Mouse (Mus musculus): ENCODE measurements around the gene Gsdme. TPM values are rescaled to one million over a fixed set of nuclear protein-coding genes. Genes with fewer than 3 reads are reported as not detected.

Gsdme gene
- total RNA-seq (2015; ENCODE audit: low replicate concordance) (4.6 and 9.6 TPM in 2 replicates), total RNA-seq (2017; ENCODE audit: low replicate concordance) (2.4 and 9.2 TPM in 2 replicates)

DNA sequence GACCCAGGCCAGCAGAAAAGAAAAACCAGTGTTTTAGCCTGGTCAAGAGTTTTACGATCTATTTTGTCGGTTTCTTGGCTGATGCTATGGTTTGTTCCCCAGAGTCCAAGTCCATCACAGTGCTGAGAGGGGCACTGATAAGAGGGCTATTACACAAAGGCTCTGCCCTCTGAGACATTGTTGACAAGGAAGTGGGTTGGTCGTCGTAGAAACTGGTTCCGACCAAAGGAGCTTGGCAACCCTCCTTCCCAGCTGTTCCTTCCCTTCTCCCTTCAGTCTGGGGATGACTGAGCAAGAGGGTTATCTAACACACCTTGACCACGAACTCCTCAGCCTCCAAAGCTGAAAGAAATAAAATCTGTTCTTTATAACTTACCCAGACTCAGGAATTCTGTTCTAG is at the start of gene Gsdme:
TSS of gene Gsdme (minus strand) at position 193 of the 400 bp plus-strand sequence.
- ATAC-seq (replicated peaks; ENCODE audit: low FRiP score, poor library complexity, severe bottlenecking): no peak

DNA sequence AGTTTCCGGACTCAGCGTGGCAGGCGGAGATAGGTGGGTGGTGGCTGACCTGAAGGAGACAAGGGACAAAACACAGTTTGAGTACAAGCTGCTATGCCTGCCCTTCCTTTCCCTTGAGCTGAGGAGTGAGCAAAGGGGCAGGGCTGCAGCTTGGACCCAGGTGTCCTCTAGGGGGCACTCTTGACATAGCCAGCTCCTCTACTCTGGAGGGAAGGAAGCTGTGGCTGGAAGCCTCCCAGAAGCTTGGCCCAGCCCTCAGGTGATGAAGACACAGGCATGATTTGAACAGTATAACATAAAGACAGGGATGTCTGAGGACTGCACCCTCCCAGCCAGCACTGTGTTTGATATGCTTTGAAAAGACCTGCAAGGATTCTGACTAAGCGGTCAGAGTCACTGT is 49.0 kb upstream of the Gsdme start:
- no peak; the same call in 1 of the 2 replicates for ATAC-seq (replicated peaks; ENCODE audit: low FRiP score, poor library complexity, severe bottlenecking)

DNA sequence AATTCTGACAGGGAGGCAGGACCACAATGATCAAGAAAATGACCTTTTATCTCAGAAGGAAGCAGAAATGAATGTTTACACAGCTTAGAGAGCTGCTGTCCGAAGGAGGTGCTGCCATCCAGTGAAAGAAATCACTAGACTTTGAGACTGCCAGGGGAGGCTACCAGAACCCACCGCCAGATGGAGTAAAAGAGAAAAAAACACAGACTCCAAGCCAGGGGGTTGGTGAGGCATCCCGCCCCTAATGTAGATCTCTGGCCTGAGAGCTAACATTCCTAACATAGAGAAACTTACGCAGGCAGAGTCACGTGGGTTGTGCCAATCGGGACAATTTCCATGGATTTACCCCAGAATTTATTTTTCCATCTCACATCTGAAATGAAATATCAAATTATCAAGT is 45.4 kb upstream of the Gsdme start:
- ATAC-seq (replicated peaks; ENCODE audit: low FRiP score, poor library complexity, severe bottlenecking): no peak

DNA sequence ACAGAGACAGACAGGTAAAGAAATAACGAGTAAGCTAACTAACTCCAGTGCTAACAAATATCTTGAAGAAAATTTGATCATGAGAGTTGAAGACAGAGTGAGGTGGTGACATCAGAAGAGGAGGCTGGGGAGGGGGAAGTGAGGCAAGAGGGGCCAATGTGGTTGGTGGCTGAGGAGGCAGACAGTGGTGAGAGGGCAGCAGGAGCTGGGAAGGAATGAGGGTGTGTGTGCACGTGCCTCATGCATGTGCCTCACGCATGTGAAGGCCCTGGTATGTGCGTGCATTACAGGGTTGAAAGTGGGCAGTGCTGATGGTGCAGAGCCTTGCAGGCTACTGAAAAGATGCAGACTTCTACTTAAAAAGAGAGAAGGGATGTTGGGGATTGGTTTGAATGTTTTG is 43.0 kb upstream of the Gsdme start:
- ATAC-seq (replicated peaks; ENCODE audit: low FRiP score, poor library complexity, severe bottlenecking): no peak

DNA sequence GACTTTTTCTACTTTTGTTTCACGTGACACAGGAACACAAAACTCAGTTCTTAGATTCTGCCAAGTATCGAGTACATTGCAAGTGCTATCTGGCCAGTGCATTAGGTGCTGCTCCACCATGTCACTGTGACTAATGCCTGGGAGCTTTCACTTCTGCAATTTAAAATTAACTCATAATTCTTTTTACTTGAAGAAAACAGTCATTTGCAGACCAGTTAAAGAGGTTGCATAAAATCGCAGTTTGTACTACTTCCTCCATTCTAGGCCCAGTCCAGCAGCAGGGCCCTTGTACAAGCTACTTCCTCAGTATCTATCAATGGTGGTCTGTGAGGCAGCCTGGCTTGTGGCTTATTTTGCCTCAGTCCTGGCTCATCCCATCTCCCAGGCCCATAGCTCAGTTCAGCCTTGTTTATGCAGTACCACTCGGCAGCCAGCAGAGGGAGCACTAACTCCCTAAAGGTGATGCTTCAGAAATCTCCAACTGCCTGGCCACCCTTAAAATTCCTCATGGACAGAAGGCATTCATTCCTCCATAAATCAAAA is 41.4 kb upstream of the Gsdme start:
- peak; percentile 72 for ATAC-seq (replicated peaks; ENCODE audit: low FRiP score, poor library complexity, severe bottlenecking)

DNA sequence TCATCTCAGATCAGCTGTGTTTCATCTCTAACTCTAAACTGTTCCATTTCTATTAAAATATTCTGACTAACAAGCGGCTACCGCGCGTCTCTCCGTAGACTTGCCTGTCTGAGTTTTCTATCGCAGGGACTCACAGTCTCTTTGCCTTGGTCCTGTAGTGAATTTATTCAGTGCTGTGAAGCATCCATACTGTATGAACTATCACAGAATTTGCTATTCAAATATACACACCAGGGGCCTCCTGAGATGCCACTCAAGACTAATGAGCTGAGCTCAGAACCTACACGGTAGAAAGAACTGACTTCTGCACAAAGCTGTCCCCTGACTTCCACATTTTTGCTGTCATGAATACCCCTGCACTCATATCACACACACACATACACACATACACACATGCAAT is 37.5 kb upstream of the Gsdme start:
- no peak for ATAC-seq (replicated peaks; ENCODE audit: low FRiP score, poor library complexity, severe bottlenecking)

DNA sequence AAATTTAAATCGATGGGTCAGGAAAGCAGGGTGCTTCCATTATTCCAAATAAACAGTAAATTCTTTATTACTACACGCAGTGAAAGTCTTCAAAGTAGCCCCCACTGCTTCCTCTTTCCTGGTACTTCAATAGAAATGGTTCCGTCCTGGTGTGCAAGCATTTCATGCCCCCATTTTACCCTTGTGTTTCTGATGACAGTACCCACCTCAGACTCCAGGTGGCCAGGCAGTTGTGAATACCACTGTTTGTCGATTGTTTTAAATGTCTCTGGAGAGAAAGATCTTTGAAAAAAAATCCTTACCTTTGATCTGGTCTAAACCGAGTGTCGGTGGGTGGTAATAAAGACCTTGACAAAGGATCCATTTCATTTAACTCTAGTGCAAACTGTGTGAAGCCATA is 37.0 kb upstream of the Gsdme start:
- ATAC-seq (replicated peaks; ENCODE audit: low FRiP score, poor library complexity, severe bottlenecking): no peak

DNA sequence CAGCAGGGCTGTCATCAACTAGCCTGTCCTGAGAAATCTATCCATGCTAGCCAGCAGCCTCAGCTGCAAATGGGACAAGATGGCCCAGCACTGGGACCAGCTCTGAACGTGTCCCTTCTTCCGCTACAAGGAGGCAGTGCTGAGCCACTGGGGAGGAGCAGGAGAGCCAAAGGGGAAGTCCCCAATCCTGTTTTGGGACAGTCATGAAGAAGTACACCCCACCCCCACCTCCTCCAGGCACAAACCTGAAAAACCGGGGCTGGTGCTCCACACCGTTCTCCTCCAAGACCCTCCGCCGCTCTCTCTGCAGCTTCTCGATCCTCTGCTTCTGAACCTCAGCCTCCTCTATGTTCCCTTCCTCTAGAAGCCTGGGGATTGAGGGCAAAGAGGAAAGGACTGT is 35.4 kb upstream of the Gsdme start:
- ATAC-seq (replicated peaks; ENCODE audit: low FRiP score, poor library complexity, severe bottlenecking): no peak

DNA sequence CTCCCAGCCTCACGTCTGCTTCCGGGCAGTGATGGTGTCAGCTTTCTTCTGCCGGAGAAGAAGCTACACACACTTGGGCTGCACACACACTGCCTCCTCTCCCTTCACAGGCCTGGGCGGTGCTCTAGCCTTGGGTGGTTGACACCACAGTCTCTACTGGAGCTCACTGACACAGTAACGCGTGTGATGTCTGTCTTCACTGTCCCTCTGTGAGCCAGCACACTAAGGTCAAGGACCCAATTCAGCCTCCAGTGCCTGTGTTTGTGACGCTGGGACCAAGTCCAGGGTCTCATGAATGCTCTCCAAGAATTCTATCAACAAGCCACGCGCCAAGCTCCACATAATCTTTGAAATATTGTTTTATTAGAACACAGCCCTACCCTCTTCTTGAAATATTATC is 34.0 kb upstream of the Gsdme start:
- no peak for ATAC-seq (replicated peaks; ENCODE audit: low FRiP score, poor library complexity, severe bottlenecking)

DNA sequence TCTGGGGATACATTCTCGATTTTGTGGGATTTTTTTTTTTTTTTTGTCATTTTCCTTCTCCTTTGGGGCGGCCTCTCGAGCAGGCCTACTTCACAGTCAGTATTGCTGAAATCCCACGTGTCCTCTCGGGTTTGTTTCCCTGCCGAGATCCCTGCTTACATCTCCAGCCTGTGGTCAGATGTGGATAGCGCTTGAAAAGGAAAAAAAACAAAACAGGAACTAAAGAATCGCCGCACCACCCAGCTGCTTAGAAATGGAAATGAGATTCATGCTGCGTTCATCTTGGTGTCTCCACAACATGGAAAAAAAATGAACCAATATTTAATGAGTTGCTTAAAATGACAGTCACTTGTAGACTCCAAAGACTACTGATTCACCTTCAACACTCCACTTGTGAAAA is 31.5 kb upstream of the Gsdme start:
- ATAC-seq (replicated peaks; ENCODE audit: low FRiP score, poor library complexity, severe bottlenecking): no peak

DNA sequence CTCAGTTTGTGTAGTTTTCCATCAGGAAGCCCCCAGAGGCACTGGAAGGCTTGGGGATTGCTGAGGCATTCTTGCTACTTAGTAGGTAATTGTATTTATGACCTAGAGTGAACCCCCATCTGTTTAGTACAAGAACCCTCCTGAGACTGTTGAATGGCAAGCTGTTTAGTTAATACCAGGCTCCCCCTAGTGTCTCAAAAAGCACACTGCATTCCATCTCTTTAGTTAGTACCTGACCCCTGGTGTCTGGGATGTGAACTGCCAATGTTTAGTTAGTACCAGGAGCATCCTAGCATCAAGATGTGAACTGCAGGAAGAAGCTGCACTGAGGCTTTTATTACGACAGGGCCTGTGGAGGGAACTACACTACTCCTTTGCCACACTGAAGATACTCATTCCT is 30.5 kb upstream of the Gsdme start:
- peak; percentile 93 for ATAC-seq (replicated peaks; ENCODE audit: low FRiP score, poor library complexity, severe bottlenecking)

DNA sequence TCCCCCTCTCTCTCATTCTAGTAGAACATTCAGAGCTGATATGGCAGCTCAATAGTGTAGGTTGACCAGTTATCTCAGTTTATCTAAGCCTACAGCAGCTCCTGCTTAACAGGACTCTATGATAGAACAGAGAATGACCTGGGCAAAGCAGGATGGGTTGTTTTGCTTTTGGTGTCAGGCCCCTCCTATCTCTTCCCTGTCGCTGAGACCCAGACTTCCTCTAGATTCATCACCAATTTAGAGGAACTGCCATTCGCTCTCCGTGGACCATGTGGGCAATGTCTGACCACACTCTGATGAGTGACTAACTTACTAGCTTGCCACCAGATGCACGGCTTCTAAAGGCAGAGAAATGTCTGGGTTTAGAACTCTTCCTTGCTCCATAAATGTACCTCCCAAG is 28.0 kb upstream of the Gsdme start:
- no peak for ATAC-seq (replicated peaks; ENCODE audit: low FRiP score, poor library complexity, severe bottlenecking)

DNA sequence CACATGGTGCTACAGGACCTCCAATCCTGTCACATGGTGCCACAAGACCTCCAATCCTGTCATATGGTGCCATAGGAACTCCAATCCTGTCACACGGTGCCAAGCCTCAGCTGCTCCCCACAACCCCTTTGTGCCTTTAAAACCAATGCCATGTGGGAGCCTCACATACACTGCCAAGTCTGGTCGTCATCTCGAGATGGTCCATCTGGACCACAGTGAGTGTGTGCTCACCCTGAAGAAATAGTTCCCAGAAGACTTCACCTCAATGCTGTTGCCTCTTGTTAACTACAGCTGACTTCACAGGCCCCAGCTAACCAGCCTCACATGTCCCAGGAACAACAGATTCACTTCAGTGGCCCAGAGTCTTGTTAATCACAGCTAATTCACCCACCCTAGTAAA is 23.2 kb upstream of the Gsdme start:
- no peak for ATAC-seq (replicated peaks; ENCODE audit: low FRiP score, poor library complexity, severe bottlenecking)

DNA sequence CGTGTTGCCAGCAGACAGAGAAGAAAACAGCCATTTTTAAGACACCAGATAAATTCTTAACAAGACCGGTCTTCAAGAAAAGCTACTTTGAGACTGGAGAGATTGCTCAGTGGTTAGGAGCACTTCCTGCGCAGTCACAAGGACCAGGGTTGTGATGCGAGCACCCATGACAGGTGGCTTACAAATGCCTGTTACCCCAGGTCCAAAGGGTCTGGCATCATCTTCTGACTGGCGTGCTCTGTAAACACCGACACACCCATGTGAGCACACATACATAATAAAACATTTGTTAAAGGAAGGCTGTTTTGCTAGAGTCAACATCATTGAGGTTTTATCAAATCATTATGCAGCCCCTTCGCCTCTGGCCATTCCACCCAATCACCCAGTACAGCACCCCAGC is 16.0 kb upstream of the Gsdme start:
- ATAC-seq (replicated peaks; ENCODE audit: low FRiP score, poor library complexity, severe bottlenecking): no peak

DNA sequence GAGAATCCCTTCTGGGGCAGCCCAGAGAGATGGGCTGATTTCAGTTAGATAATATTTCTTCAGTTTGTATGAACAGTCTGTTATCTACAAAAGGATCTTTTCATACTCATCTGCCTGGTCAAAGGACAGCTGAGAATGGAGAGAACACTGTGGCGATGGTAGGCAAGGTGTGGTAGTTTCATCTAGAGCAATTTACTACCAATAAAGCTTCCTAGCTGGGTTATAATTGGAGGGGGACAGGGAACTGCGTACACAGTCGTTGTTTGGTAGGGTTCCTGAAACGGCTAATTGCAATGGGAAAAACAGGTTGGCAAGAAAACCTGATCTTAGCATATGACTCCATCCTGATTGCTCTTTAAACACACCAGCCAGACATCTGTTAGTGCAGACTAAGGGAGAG is 10.3 kb upstream of the Gsdme start:
- no peak for ATAC-seq (replicated peaks; ENCODE audit: low FRiP score, poor library complexity, severe bottlenecking)

DNA sequence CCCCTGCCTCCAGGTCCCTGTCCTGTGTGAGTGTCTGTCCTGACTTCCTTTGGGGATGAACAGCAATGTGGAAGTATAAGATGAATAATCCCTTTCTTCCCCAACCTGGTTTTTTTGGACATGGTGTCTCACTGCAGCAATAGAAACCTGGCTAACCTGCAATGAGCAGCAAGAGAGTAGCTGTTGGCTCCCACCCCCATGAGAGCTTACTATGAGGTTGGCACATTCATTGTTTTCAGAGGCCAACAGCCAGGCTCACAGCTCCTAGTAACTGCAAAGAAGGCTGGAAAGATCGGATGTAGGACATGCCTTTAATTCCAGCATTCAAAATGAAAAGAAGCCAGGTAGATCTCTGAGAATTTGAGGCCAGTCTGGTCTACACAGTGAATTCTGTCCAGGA is 9.8 kb upstream of the Gsdme start:
- ATAC-seq (replicated peaks; ENCODE audit: low FRiP score, poor library complexity, severe bottlenecking): no peak

DNA sequence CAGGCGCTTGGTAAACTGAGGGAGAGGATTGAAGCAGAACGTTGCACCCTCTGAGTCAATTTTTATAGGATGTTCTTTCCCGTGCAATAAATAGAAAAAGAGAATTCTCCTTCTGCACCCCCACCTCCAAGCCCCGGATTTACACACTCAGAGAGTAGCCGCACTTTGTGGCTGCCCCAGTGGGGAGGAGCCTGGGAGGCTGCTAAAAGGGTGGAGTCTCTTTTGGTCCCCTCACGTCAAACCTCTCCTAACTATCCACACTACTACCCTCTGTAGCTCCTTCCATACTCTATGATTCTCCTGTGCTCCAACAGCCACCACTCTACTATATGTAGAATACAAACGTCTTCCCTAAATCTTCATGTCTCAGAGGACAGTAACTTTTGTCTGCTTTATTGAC is 1.4 kb downstream of the Gsdme start:
- ATAC-seq (replicated peaks; ENCODE audit: low FRiP score, poor library complexity, severe bottlenecking): no peak

DNA sequence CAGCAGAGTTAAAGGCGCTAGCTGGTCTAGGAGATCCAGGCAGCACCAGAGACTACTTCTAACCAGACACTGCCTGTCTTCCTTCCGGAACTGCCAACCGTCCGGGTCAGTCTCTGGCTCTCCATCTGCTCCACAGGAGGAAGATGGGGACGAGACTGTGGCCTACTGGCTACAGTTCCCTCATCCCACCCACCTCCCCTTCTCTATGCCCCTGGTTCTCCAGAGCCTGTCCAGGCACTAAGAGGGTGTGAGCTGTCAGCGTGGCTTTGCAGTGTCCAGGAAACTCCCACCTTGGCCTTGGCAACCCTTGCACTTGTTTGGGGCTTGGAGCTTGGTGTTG is 1.8 kb downstream of the Gsdme start:
- no peak for ATAC-seq (replicated peaks; ENCODE audit: low FRiP score, poor library complexity, severe bottlenecking)

DNA sequence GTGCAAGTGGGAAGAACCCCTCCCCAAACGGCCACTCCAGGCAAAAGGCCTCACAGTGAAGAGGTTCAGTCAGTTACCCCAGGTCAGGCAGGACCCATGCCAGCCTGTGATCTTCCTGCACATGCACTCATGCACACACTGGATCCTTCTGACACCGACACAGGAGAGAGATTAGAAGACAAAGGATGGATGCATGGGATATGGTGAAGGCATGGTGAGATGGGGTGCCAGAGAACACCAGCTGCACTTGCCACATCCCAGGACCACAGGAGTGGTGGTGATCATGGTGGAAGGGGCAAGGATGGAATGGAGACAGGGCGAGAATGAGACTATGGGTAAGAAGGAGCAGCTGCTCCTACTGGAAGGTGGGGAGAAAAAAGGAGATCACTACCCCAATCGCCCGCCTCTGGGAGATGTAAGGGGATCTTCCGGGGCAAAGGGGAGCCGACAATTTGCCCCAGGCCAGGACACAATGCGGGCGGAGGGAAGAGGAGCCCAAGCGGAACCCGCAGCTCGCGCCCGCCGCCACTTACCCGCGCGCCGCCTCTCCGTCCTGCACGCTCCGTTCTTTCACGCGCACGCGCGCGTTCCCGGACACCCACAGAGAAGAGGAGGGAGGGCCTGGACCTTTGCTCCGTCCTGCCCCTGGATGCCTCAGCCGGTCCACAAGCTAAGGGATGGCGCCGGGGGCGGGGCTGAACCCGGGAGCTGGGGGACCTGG is 2.3 kb downstream of the Gsdme start:
- no peak for ATAC-seq (replicated peaks; ENCODE audit: low FRiP score, poor library complexity, severe bottlenecking)

DNA sequence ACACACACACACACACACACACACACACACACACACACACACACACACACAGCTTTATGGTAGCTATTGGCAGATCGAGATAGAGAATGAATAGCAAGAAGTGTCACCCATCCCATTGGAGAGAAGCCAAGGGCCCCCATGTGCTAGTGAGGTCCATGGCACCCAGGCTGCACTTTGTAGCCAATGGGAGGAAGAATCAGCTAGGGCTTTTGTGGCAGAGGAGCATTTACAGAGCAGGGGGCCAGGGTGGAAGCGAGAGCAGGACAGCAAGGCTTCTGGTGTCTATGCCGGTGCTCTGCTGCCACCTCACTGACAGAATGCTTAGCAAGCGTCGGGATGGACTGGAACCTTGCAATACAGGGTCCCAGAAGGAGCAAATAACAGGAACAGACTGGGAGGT is 8.3 kb downstream of the Gsdme start:
- no peak for ATAC-seq (replicated peaks; ENCODE audit: low FRiP score, poor library complexity, severe bottlenecking)

DNA sequence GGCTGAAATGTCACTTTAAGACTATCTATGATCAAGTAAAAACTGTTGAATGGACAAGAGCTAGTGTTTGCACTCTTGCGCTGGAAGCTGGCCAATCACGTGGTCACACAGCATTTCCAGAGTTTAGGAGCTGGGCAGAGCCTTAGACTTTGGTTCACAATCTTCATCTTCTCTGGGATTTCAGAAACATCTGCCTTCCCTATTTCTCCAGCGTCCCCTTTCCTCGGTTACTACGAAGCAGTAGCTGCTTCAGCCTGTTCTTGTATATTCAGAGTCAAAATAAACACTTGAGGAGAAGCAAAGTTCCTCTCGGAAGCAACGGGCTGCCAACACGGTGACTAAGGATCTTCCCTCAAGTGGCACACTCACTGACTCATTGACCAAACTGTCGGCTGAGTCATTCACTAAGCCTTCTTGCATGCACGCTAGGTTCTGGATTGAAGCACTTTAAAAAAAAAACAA is 8.9 kb downstream of the Gsdme start:
- no peak for ATAC-seq (replicated peaks; ENCODE audit: low FRiP score, poor library complexity, severe bottlenecking)

DNA sequence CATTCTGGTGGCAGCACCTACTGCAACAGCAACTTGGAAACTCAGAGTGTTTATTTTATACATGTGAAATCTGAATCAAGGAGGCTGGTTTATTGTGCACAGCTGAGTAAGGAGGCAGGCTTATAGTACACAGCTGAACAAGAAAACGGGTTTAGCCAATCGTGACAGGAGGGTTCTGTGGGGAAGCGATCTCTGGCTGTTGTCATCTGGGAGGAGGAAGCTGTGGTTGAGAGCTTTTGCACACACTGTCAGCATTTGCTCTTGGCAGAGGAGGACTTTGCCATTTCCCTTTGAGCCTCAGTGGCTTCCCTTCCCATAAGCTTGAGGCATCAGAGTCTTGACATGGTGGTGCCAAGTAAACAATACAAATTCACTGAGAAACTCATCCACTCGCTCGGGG is 11.0 kb downstream of the Gsdme start:
- ATAC-seq (replicated peaks; ENCODE audit: low FRiP score, poor library complexity, severe bottlenecking): no peak

Data from erythroblast, adult 5-6 weeks (primary cell).